Mouse (Mus musculus) kidney, postnatal 0 days (tissue): ENCODE measurements around the gene Fam178b. TPM values are rescaled to one million over a fixed set of nuclear protein-coding genes. Genes with fewer than 3 reads are reported as not detected.
A peak's percentile ranks its signal among the peaks of the same experiment; 100 is the strongest.

Experiments used
- ATAC-seq: fragments of 200-750 bp; cut with Nextera tagmentation; replicated peaks from 2 replicates; pipeline ENCODE4 v1.8.0; 2017; ENCODE audit warnings: low read depth, moderate number of reproducible peaks, moderate TSS enrichment, moderate library complexity; ENCODE audit not compliant: low FRiP score
- DNase-seq: peaks from one replicate; pipeline ENCODE4 v3.0.0-alpha.2; 2016; ENCODE audit warnings: low spot score
- H3K27ac ChIP-seq: fragments of 300-500 bp; sonication (generic); 2 replicates; pipeline ENCODE4 v1.5.1; 2014; ENCODE audit warnings: mild to moderate bottlenecking
- H3K27me3 ChIP-seq: fragments of 300-500 bp; sonication (generic); 2 replicates; pipeline ENCODE4 v1.6.1; 2014; ENCODE audit warnings: low read length, mixed read lengths; ENCODE audit not compliant: insufficient read depth
- H3K36me3 ChIP-seq: fragments of 300-500 bp; sonication (generic); 2 replicates; pipeline ENCODE4 v1.6.1; 2014; ENCODE audit warnings: low read length, mixed read lengths; ENCODE audit not compliant: insufficient read depth
- H3K4me1 ChIP-seq: fragments of 300-500 bp; sonication (generic); replicated peaks from 2 replicates; pipeline ENCODE4 v1.6.1; 2014; ENCODE audit warnings: antibody characterized with exemption, low read length, mixed read lengths; ENCODE audit not compliant: insufficient read depth
- H3K4me2 ChIP-seq: fragments of 300-500 bp; sonication (generic); 2 replicates; pipeline ENCODE4 v1.6.1; 2014; ENCODE audit warnings: mild to moderate bottlenecking, low read length, moderate library complexity, mixed read lengths
- H3K4me3 ChIP-seq: fragments of 300-500 bp; sonication (generic); replicated peaks from 2 replicates; pipeline ENCODE4 v1.5.1; 2014; ENCODE audit warnings: low read depth, low read length
- H3K9ac ChIP-seq: fragments of 300-500 bp; sonication (generic); 2 replicates; pipeline ENCODE4 v1.6.1; 2014; ENCODE audit warnings: low read depth, low read length
- H3K9me3 ChIP-seq: fragments of 300-500 bp; sonication (generic); replicated peaks from 2 replicates; pipeline ENCODE4 v1.6.1; 2016; ENCODE audit warnings: low read length, inconsistent platforms, mixed read lengths
- CTCF ChIP-seq: IDR thresholded peaks from 2 replicates; pipeline ENCODE4 v1.5.1; 2016; ENCODE audit warnings: antibody characterized with exemption, low read depth, mild to moderate bottlenecking, moderate library complexity
- WGBS: fragments of 180-500 bp; shearing (Covaris S2); extraction: QIAGEN DNeasy Blood & Tissue Kit; methylation state at CpG from one replicate; pipeline ENCODE4 v1.1.7; 2014; 5-methylcytosine and 5-hydroxymethylcytosine counted together
- polyA plus RNA-seq: library from polyadenylated mRNA; unstranded; fragments of >200 nt; fragmentation: Nextera tagmentation; extraction: Ambion mirVana; gene quantifications from 2 replicates; pipeline ENCODE4 v1.2.1, GENCODE M21; 2015

Gene Fam178b
- polyA plus RNA-seq, 1 experiment from 2014 or later, result 1.6 TPM

GRCm38 (mm10) chr1:36709854-36710280, 26.9 kb upstream of the Fam178b start, which contains the start of gene 4933424G06Rik:
TSS of gene 4933424G06Rik (plus strand) at chr1:36710149.
- H3K4me2 ChIP-seq, result peak within 1 kb of the TSS; percentile 84
- peak; percentile 99 for DNase-seq
- no peaks in the 10 kb centered on the region for H3K27me3 ChIP-seq
- H3K4me1 ChIP-seq, result peaks cover 12% of the 10 kb centered on the region
- H3K4me3 ChIP-seq, result peak within 1 kb of the TSS; percentile 96
- TF ChIP-seq CTCF, result no peak
- H3K9me3 ChIP-seq, result no peaks in the 10 kb centered on the region
- peak within 1 kb of the TSS; percentile 90 for H3K27ac ChIP-seq
- peaks cover 15% of the 10 kb centered on the region; the same call in 1 of the 2 replicates for H3K36me3 ChIP-seq
- peak; percentile 95 for ATAC-seq
- under 1% methylated on average over 29 of the region's 29 CpGs for WGBS
- peak within 1 kb of the TSS; percentile 90 for H3K9ac ChIP-seq

- no peaks in the 10 kb centered on the region for H3K9me3 ChIP-seq
- H3K27ac ChIP-seq, result peak overlapping the region; percentile 90
- ATAC-seq (peak; percentile 60), DNase-seq (peak; percentile 64)
- H3K9ac ChIP-seq, result peak overlapping the region; percentile 90
- H3K4me2 ChIP-seq, result peak overlapping the region; percentile 84
- WGBS, result under 1% methylated on average over 33 of the region's 33 CpGs
- H3K4me3 ChIP-seq, result peak overlapping the region; percentile 96
- no peaks in the 10 kb centered on the region for H3K27me3 ChIP-seq
- TF ChIP-seq CTCF, result peak; percentile 56; the same call in 1 of the 2 replicates
- peaks cover 20% of the 10 kb centered on the region for H3K36me3 ChIP-seq
- H3K4me1 ChIP-seq, result peaks cover 12% of the 10 kb centered on the region
Measured at GRCm38 (mm10) chr1:36709055-36709853, 26.3 kb upstream of the Fam178b start.

DNA sequence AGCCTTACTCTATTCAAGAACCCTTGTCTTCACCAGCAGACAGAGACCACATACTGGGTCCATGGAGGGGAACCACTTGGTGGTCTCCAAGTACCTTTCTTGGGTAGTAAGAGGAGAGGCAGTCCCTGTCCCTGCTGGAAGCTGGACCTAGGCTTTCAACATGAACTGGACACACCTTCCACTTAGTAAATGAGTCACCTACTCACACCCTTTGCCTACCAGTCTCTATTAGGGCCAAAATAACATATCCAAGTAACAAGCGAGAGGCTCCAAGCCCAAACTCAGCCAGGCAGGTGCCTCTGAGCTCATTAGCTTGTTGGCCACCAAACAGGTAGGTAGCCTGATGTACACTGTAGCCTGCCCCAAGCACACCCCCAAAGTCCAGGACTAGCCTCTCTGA, 25.6 kb upstream of the Fam178b start:
- peak overlapping the region; percentile 96 for H3K4me3 ChIP-seq
- no peak for TF ChIP-seq CTCF
- ATAC-seq, result no peak
- DNase-seq, result no peak
- H3K27ac ChIP-seq, result peak overlapping the region; percentile 90; the same call in 1 of the 2 replicates
- WGBS, result 74% methylated on average over 1 of the region's 1 CpGs
- H3K9ac ChIP-seq, result peak overlapping the region; percentile 90
- no peaks in the 10 kb centered on the region for H3K27me3 ChIP-seq
- peak overlapping the region; percentile 84 for H3K4me2 ChIP-seq
- peaks cover 26% of the 10 kb centered on the region for H3K36me3 ChIP-seq
- H3K4me1 ChIP-seq, result peaks cover 12% of the 10 kb centered on the region
- H3K9me3 ChIP-seq, result no peaks in the 10 kb centered on the region

GRCm38 (mm10) chr1:36707797-36708196, 24.8 kb upstream of the Fam178b start:
- 64% methylated on average over 3 of the region's 3 CpGs for WGBS
- no peak overlapping the region for H3K9ac ChIP-seq
- no peak for ATAC-seq
- no peak overlapping the region for H3K4me2 ChIP-seq
- no peaks in the 10 kb centered on the region for H3K9me3 ChIP-seq
- H3K4me3 ChIP-seq, result no peak overlapping the region
- peaks cover 32% of the 10 kb centered on the region for H3K36me3 ChIP-seq
- no peaks in the 10 kb centered on the region for H3K27me3 ChIP-seq
- DNase-seq, result no peak
- no peak overlapping the region for H3K27ac ChIP-seq
- H3K4me1 ChIP-seq, result peaks cover 12% of the 10 kb centered on the region
- no peak for TF ChIP-seq CTCF

GRCm38 (mm10) chr1:36707166-36707565, 24.2 kb upstream of the Fam178b start:
- H3K27me3 ChIP-seq, result no peaks in the 10 kb centered on the region
- no peak for DNase-seq
- H3K9me3 ChIP-seq, result no peaks in the 10 kb centered on the region
- H3K4me1 ChIP-seq, result peaks cover 12% of the 10 kb centered on the region
- no peak for TF ChIP-seq CTCF
- H3K36me3 ChIP-seq, result peaks cover 37% of the 10 kb centered on the region
- H3K9ac ChIP-seq, result no peak overlapping the region
- 66% methylated on average over 2 of the region's 2 CpGs for WGBS
- ATAC-seq, result no peak
- H3K4me3 ChIP-seq, result no peak overlapping the region
- no peak overlapping the region for H3K27ac ChIP-seq
- no peak overlapping the region for H3K4me2 ChIP-seq

GRCm38 (mm10) chr1:36697030-36697429, 14.0 kb upstream of the Fam178b start:
- H3K36me3 ChIP-seq, result peaks cover 37% of the 10 kb centered on the region

More at GRCm38 (mm10) chr1:36697030-36697429, 14.0 kb upstream of the Fam178b start:
- no peak for DNase-seq
- Histone ChIP-seq H3K9me3 (no peaks in the 10 kb centered on the region), H3K4me2 (no peak overlapping the region), H3K27me3 (no peaks in the 10 kb centered on the region), H3K27ac (no peak overlapping the region), H3K4me1 (no peaks in the 10 kb centered on the region), H3K9ac (no peak overlapping the region), H3K4me3 (no peak overlapping the region)
- ATAC-seq, result no peak
- TF ChIP-seq CTCF, result no peak
- WGBS, result 52% methylated on average over 5 of the region's 5 CpGs
